Mouse (Mus musculus) CD4-positive, CD25-positive, alpha-beta regulatory T cell (primary cell): ENCODE measurements around the gene Gm19426. TPM values are rescaled to one million over a fixed set of nuclear protein-coding genes. Genes with fewer than 3 reads are reported as not detected.

Source experiments
- polyA plus RNA-seq: library from polyadenylated mRNA; unstranded; fragments of 100-300 nt; shearing (Covaris generic); gene quantifications from one replicate; pipeline ENCODE4 v1.2.1, GENCODE M21; 2017

Gene Gm19426
- polyA plus RNA-seq, result not detected

DNA sequence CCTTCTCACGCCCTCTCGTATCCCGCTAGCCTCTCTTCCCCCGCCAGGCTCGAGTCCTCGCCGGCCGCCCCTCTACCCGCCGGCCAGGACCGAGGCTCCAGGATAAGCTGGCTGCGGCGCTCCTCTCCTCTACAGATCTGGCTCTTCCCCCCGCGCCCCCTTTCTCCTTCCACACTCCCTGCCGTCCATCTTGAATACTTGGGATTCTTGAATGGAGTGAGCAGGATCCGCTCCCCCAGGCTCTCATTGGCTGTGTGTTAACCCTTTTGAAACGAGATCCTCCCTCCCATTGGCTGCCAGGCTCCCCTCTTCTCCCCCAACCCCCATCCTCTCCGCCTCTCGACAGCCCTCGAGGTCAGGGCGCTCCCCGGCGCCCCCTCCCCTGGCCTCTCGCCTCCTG, at the start of gene Gm19426:
Gm19426 (minus strand) TSS at position 95 of the 400 bp plus-strand sequence.

DNA sequence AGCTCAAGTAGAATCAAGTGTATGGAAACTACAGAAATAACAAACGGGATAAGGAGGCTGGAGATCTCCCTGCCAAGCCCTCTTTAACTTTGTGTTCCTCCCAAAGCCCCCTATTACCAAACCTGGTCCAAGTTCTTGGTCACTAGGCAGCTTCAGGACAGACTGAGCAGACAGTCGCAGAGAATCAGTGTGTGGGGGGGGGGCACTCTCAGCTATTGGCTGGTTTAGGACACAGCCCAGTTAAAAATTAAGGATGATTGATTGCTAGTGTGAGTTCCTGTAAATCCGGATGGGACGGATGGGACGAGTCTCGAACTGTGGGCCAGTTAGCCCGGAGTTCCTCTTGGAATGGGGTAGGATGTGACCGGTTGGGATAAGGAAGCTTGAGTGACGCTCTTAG, 31.8 kb upstream of the Gm19426 start, which contains the start of gene Serping1:
Serping1 (minus strand) TSS at position 204 of the 400 bp plus-strand sequence.

DNA sequence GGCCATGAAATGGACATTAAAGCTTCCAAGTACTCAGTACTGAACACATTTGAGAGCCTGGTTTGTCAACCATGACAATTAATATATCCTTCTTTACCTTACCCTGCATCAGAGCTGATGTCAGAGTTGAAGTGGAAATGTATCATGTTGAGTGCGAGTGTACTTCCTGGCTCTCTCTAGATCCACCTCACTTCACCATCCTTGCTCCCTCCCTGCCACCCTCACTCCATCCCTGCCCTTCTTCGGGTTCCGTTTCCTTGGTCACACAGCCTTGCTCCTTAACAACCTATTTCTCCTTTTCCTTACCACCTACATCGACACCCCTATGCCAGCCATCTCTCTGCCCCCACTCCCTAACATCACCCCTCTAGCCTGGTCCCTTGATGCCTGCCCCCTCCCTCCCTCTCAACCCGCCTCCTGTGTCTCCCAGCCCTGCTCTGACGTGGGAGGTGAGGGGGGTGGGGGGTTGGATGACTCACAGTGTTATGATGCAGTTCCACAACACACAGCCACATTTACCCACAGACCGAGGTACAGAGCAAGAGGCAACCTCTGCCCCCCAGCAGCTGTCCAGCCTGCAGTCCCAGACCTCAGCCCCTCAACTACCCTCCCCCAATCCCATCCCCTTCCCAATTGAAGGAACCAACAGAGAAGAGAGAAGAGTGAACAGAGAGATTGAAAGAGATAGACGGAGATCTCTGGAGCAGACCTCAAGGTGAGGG, 9.7 kb downstream of the Gm19426 start, which contains the start of gene Ypel4:
Ypel4 (plus strand) TSS at position 480 of the 722 bp plus-strand sequence.

DNA sequence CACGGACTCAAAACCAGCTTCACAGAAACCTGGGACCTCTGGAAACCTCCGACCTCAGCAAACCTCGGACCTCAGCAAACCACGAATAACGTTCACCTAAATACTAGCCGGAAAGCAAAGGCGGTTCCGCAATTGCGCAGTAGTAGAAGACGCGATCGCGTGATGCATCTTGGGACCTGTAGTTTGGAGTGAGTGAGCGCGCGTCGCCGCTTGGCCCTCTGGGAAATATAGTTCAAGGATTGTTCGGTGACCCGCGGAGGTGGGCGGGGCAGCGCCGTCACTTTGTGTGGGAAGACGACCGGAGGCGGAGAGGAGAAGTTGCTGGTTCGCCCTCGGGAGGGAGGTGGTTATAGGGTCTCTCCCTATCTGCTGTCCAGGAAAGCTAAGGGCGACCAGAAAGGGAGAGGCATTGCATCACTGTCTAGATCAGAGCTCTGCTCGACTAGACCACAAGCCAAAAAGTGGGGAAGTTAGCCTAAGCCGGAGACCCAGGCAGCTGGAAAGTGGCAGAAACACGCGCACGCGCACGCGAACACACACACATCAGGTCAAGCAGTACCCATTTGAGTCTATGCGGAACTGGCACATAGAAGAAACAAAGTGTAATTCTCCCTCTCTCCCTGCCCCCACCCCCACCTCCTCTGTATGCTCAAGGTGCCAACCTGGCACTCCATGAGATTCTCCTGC, 16.1 kb downstream of the Gm19426 start, which contains the start of gene Clp1:
Clp1 (minus strand) TSS at position 179 of the 687 bp plus-strand sequence.

DNA sequence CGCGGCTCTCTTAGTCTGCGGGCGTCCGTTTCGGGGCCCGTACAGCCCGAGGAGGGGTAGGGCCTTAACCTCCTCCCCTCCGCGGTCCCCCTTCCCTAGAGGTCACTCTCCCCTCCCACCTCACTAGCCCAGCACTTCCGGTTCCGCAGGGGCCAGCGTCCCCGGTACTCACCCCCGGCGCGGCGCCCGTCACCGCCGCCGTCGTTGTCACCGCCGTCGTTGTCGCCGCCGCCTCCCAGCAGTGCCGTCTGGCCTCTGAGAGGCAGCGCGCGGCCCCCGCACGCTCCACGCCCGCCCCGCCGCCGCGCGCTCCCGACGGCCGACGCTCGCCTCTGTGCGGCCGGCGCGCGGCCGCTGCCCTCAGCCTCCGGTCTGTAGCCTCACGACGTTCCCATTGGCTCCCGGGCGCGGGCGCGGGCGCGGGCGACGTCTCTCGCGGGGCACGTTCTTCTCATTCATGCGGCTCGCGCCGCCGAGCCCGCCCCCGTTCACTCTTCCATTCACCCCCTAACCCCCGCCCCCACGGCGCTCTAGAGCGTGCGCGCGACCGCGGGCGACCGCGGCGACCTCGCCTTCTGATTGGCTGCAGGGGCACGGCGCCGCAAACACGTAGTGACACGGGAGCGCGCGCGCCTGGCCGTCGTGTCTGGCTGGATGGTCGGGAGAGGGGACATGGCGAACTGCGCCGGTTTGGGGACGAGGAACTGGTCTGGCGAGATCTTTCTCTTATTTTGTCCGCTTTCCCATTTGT, 28.5 kb downstream of the Gm19426 start, which contains the start of gene Zdhhc5:
Zdhhc5 (minus strand) TSS at position 370 of the 751 bp plus-strand sequence.

Other genes with a start within 250 kb of the Gm19426 start
- gene Ctnnd1, start 92.9 kb downstream of the Gm19426 start, polyA plus RNA-seq, result 1.8 TPM
- 0.20 TPM for gene Btbd18, start 84.6 kb downstream of the Gm19426 start, polyA plus RNA-seq
- gene Selenoh, start 72.9 kb downstream of the Gm19426 start, polyA plus RNA-seq, result 89.3 TPM
- gene Gm28635, start 65.6 kb downstream of the Gm19426 start, polyA plus RNA-seq, result not detected
- gene Med19, start 65.3 kb downstream of the Gm19426 start, polyA plus RNA-seq, result 37.9 TPM
- gene Tmx2, start 64.5 kb downstream of the Gm19426 start, polyA plus RNA-seq, result 95.8 TPM
- 50.4 TPM for gene Zdhhc5, start 28.5 kb downstream of the Gm19426 start, polyA plus RNA-seq
- 58.8 TPM for gene Clp1, start 16.3 kb downstream of the Gm19426 start, polyA plus RNA-seq
- 0.55 TPM for gene Ypel4, start 9.6 kb downstream of the Gm19426 start, polyA plus RNA-seq
- not detected for gene Serping1, start 31.8 kb upstream of the Gm19426 start, polyA plus RNA-seq
- gene Ube2l6, start 55.2 kb upstream of the Gm19426 start, polyA plus RNA-seq, result 32.8 TPM
- not detected for gene Smtnl1, start 79.0 kb upstream of the Gm19426 start, polyA plus RNA-seq
- 31.1 TPM for gene Timm10, start 83.3 kb upstream of the Gm19426 start, polyA plus RNA-seq
- gene Slc43a1, start 95.2 kb upstream of the Gm19426 start, polyA plus RNA-seq, result 7.9 TPM
- gene Rtn4rl2, start 143.1 kb upstream of the Gm19426 start, polyA plus RNA-seq, result not detected
- gene Slc43a3, start 192.9 kb upstream of the Gm19426 start, polyA plus RNA-seq, result 6.5 TPM
- gene Prg2, start 236.8 kb upstream of the Gm19426 start, polyA plus RNA-seq, result not detected
- gene Prg3, start 244.6 kb upstream of the Gm19426 start, polyA plus RNA-seq, result 0.26 TPM